Mouse (Mus musculus): Measurements from ENCODE around the gene Serpina10.
"Not testable (repeated sequence)": the region's sequence is repeated elsewhere in the genome, so short reads cannot be mapped to it uniquely, and the experiment has no call there.

- TF ChIP-seq CTCF (conservative IDR thresholded peaks at IDR 0.05; ENCODE audit: insufficient read depth, insufficient read length, low read depth, low read length); POLR2A (IDR thresholded peaks at IDR 0.05; ENCODE audit: low read depth, low read length): not testable (repeated sequence)
These were observed 48.6 kb upstream of the Serpina10 start for GRCm38 (mm10) chr12:103679853-103680252.

Data from kidney, adult 2 months (tissue).